Mouse (Mus musculus): Measurements from ENCODE around the gene Birc6.

DNA sequence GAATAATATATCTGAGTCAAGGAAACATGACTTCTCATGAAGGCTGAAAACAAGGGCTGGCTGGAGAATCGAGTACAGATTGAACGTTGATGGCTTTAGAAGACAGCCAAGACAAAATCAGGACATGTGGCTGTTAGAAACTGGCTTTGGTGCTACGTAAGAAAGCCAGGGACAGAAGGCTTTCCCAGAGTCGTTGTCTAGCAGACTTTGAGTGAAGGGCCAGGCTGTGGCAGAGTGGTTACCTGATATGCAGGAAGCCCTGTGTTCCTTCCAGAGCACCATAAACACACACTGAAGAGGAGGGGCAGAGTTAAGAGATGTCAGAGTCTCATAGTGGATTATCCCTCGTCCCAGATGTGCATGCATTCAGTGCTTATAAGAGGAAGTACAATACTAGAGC is 49.1 kb downstream of the Birc6 start:
- TF ChIP-seq CTCF (IDR thresholded peaks at IDR 0.05; ENCODE audit: extremely low read depth, insufficient read depth, low read length), result no peak
- TF ChIP-seq POLR2A (IDR thresholded peaks at IDR 0.05; ENCODE audit: extremely low read depth, insufficient read depth, low read length), result no peak
